Mouse (Mus musculus): ENCODE measurements around the gene Ddx10.
"Not testable (repeated sequence)": the region's sequence is repeated elsewhere in the genome, so short reads cannot be mapped to it uniquely, and the experiment has no call there.

Gene Ddx10

GRCm38 (mm10) chr9:53144266-53144665 is 103.6 kb downstream of the Ddx10 start:
- peak; percentile 19 to 30 for DNase-seq (ENCODE audit: low spot score in 2 of 2)

GRCm38 (mm10) chr9:53143508-53143907 is 104.3 kb downstream of the Ddx10 start:
- no peak for DNase-seq (ENCODE audit: low spot score in 2 of 2)

- not testable (repeated sequence) for DNase-seq (ENCODE audit: low spot score in 2 of 2)
Measured at GRCm38 (mm10) chr9:53142424-53142823, 105.4 kb downstream of the Ddx10 start.

- no peak for DNase-seq (ENCODE audit: low spot score in 2 of 2)
Measured at GRCm38 (mm10) chr9:53140610-53141165, 107.2 kb downstream of the Ddx10 start.

- DNase-seq (ENCODE audit: low spot score in 2 of 2) = no peak
Measured at GRCm38 (mm10) chr9:53132826-53133225, 115.0 kb downstream of the Ddx10 start.

- DNase-seq (ENCODE audit: low spot score in 2 of 2) = no peak
Measured at GRCm38 (mm10) chr9:53130460-53130859, 117.4 kb downstream of the Ddx10 start.

- DNase-seq (ENCODE audit: low spot score in 2 of 2) = no peak
Measured at GRCm38 (mm10) chr9:53101103-53101502, 146.8 kb downstream of the Ddx10 start.

GRCm38 (mm10) chr9:53095319-53096165 is 152.3 kb downstream of the Ddx10 start:
- no peak for DNase-seq (ENCODE audit: low spot score in 2 of 2)

GRCm38 (mm10) chr9:53094536-53094935 is 153.3 kb downstream of the Ddx10 start:
- DNase-seq (ENCODE audit: low spot score in 2 of 2) = no peak

GRCm38 (mm10) chr9:53077626-53078025 is 170.2 kb downstream of the Ddx10 start:
- no peak for DNase-seq (ENCODE audit: low spot score in 2 of 2)

- DNase-seq (ENCODE audit: low spot score in 2 of 2) = no peak
Measured at GRCm38 (mm10) chr9:53075931-53076330, 171.9 kb downstream of the Ddx10 start.

GRCm38 (mm10) chr9:53074443-53074842 is 173.4 kb downstream of the Ddx10 start:
- no peak for DNase-seq (ENCODE audit: low spot score in 2 of 2)

GRCm38 (mm10) chr9:53073576-53074112 is 174.2 kb downstream of the Ddx10 start:
- DNase-seq (ENCODE audit: low spot score in 2 of 2) = no peak

GRCm38 (mm10) chr9:53072088-53072487 is 175.8 kb downstream of the Ddx10 start:
- no peak for DNase-seq (ENCODE audit: low spot score in 2 of 2)

- no peak for DNase-seq (ENCODE audit: low spot score in 2 of 2)
Measured at GRCm38 (mm10) chr9:53070875-53071524, 176.9 kb downstream of the Ddx10 start.

GRCm38 (mm10) chr9:53068166-53068565 is 179.7 kb downstream of the Ddx10 start:
- no peak for DNase-seq (ENCODE audit: low spot score in 2 of 2)

- DNase-seq (ENCODE audit: low spot score in 2 of 2) = no peak
Measured at GRCm38 (mm10) chr9:53066428-53066827, 181.4 kb downstream of the Ddx10 start.

GRCm38 (mm10) chr9:53065028-53065427 is 182.8 kb downstream of the Ddx10 start:
- DNase-seq (ENCODE audit: low spot score in 2 of 2) = no peak

- DNase-seq (ENCODE audit: low spot score in 2 of 2) = no peak
Measured at GRCm38 (mm10) chr9:53064531-53064930, 183.3 kb downstream of the Ddx10 start.

- DNase-seq (ENCODE audit: low spot score in 2 of 2) = no peak
Measured at GRCm38 (mm10) chr9:53055306-53055705, 192.5 kb downstream of the Ddx10 start.

All from frontal cortex, postnatal 14 days (tissue).